Mouse (Mus musculus) T-cell, adult 2 months (primary cell): Measurements from ENCODE around the gene Taf12.
A peak's percentile ranks its signal among the peaks of the same experiment; 100 is the strongest.

ENCODE experiments used
- DNase-seq: peaks from one replicate; pipeline ENCODE4 v3.0.0; 2022; ENCODE audit warnings: low spot score

The Taf12 gene

GRCm38 (mm10) chr4:132311209-132311608, 37.0 kb downstream of the Taf12 start:
- DNase-seq: no peak

- no peak for DNase-seq
Observed at GRCm38 (mm10) chr4:132311801-132312200, 37.6 kb downstream of the Taf12 start.

- no peak for DNase-seq
Observed at GRCm38 (mm10) chr4:132312627-132313026, 38.5 kb downstream of the Taf12 start.

GRCm38 (mm10) chr4:132315711-132316110, 41.5 kb downstream of the Taf12 start:
- DNase-seq: no peak

- no peak for DNase-seq
Observed at GRCm38 (mm10) chr4:132326481-132326880, 52.3 kb downstream of the Taf12 start.

- DNase-seq: no peak
Observed at GRCm38 (mm10) chr4:132328391-132328982, 54.3 kb downstream of the Taf12 start.

- peak; percentile 81 for DNase-seq
Observed at GRCm38 (mm10) chr4:132329115-132329834, 55.1 kb downstream of the Taf12 start, which contains the start of gene Trnau1ap. Gene Trnau1ap (minus strand): TSS chr4:132329538.

- no peak for DNase-seq
Observed at GRCm38 (mm10) chr4:132329835-132330354, 55.7 kb downstream of the Taf12 start.

- DNase-seq: no peak
Observed at GRCm38 (mm10) chr4:132331960-132332359, 57.8 kb downstream of the Taf12 start.

GRCm38 (mm10) chr4:132332880-132333279, 58.7 kb downstream of the Taf12 start:
- DNase-seq: no peak

GRCm38 (mm10) chr4:132338943-132339342, 64.8 kb downstream of the Taf12 start:
- no peak for DNase-seq

GRCm38 (mm10) chr4:132341451-132341850, 67.3 kb downstream of the Taf12 start:
- no peak for DNase-seq

GRCm38 (mm10) chr4:132344403-132345134, 70.4 kb downstream of the Taf12 start:
- DNase-seq: peak; percentile 19
